Mouse (Mus musculus) embryo, embryonic 9.5 days (tissue): ENCODE results near the gene Parp6.

ENCODE experiments used
- DNase-seq: peaks from one replicate; pipeline ENCODE4 v3.0.0-alpha.2; 2017; ENCODE audit errors: extremely low spot score

Parp6 gene

GRCm38 (mm10) chr9:59679678-59680533, 62.8 kb downstream of the Parp6 start, which contains the start of gene Gramd2:
Gene Gramd2, plus strand, starts transcription at chr9:59680144.
- peak; percentile 94 for DNase-seq

GRCm38 (mm10) chr9:59680534-59680875, 63.4 kb downstream of the Parp6 start:
- no peak for DNase-seq

GRCm38 (mm10) chr9:59684020-59684419, 66.9 kb downstream of the Parp6 start:
- no peak for DNase-seq

GRCm38 (mm10) chr9:59687416-59688046, 70.4 kb downstream of the Parp6 start:
- no peak for DNase-seq

GRCm38 (mm10) chr9:59691635-59692094, 74.6 kb downstream of the Parp6 start:
- peak; percentile 39 for DNase-seq

- DNase-seq, result no peak
Measured at GRCm38 (mm10) chr9:59692145-59692544, 75.1 kb downstream of the Parp6 start.

- peak; percentile 62 for DNase-seq
Measured at GRCm38 (mm10) chr9:59694571-59695450, 77.7 kb downstream of the Parp6 start.

- no peak for DNase-seq
Measured at GRCm38 (mm10) chr9:59695451-59695813, 78.3 kb downstream of the Parp6 start.

GRCm38 (mm10) chr9:59696381-59696780, 79.3 kb downstream of the Parp6 start:
- no peak for DNase-seq
